Comparison of ENCODE assay signal across 9 mouse cellular contexts in genomic region chr11:52561281-52561680, GRCm38 (mm10).
DNase-seq lines count a peak whose midpoint lies in the region; ATAC-seq and TF ChIP-seq lines count a peak whose summit lies in the region.
"Had no signal": no experiment of that assay in that cellular context is flagged by ENCODE, and none has a peak within 500 bp of the region (broad histone marks: within the 10 kb centered on the region; RNA-seq: fewer than 3 reads in every experiment).

No protein-coding gene starts in this region.

- no peaks in the 10 kb centered on the region for H3K27me3 ChIP-seq in hindbrain, embryonic 13.5 days
- no peaks in the 10 kb centered on the region for H3K27me3 ChIP-seq in hindbrain, embryonic 11.5 days (ENCODE audit: control insufficient read depth, insufficient read depth, low read length)
- no peaks in the 10 kb centered on the region for H3K27me3 ChIP-seq in embryonic facial prominence, embryonic 11.5 days (ENCODE audit: control insufficient read depth, insufficient read depth, low read length)
- no peaks in the 10 kb centered on the region for H3K27me3 ChIP-seq in heart, postnatal 0 days (ENCODE audit: control insufficient read depth, insufficient read depth, low read length)
- H3K27me3 ChIP-seq in lung, embryonic 16.5 days (ENCODE audit: control insufficient read depth, insufficient read depth, low read depth, low read length) = no peaks in the 10 kb centered on the region
- H3K27me3 ChIP-seq in forebrain, embryonic 16.5 days (replicated peaks; ENCODE audit: control insufficient read depth, insufficient read depth, low read length) = no peaks in the 10 kb centered on the region

- peak; percentile 52 for ATAC-seq in hindbrain, embryonic 13.5 days (ENCODE audit: low FRiP score)
- no peak for ATAC-seq in hindbrain, embryonic 11.5 days (ENCODE audit: low FRiP score)
- ATAC-seq in embryonic facial prominence, embryonic 11.5 days (replicated peaks; ENCODE audit: insufficient number of reproducible peaks, low FRiP score, low TSS enrichment, low read depth) = peak; percentile 79
- peak; percentile 71 for ATAC-seq in heart, postnatal 0 days (ENCODE audit: insufficient read depth, low read depth)
- peak; percentile 59 for ATAC-seq in lung, embryonic 16.5 days (ENCODE audit: low read depth)
- ATAC-seq in forebrain, embryonic 16.5 days = no peak

- peaks cover 22% of the 10 kb centered on the region for H3K4me1 ChIP-seq in hindbrain, embryonic 13.5 days (replicated peaks)
- no peaks in the 10 kb centered on the region for H3K4me1 ChIP-seq in hindbrain, embryonic 11.5 days (replicated peaks; ENCODE audit: control insufficient read depth, insufficient read depth, low read length)
- peaks cover 2% of the 10 kb centered on the region; the same call in 1 of the 2 replicates for H3K4me1 ChIP-seq in embryonic facial prominence, embryonic 11.5 days (ENCODE audit: control insufficient read depth, insufficient read depth, low read length)
- H3K4me1 ChIP-seq in heart, postnatal 0 days (ENCODE audit: control insufficient read depth, insufficient read depth) = peaks cover 18% of the 10 kb centered on the region; the same call in 1 of the 2 replicates
- H3K4me1 ChIP-seq in lung, embryonic 16.5 days (replicated peaks; ENCODE audit: control insufficient read depth, insufficient read depth, low read length) = peaks cover 10% of the 10 kb centered on the region; the same call in 1 of the 2 replicates
- H3K4me1 ChIP-seq in forebrain, embryonic 16.5 days (replicated peaks; ENCODE audit: control insufficient read depth, insufficient read depth, low read length) = 0 out of 2 replicates have a peak, but pooled peaks cover 2% of the 10 kb centered on the region

- no peak for TF ChIP-seq CTCF in heart, postnatal 0 days (IDR thresholded peaks at IDR 0.05; ENCODE audit: low read depth)

- no peaks in the 10 kb centered on the region for H3K9me3 ChIP-seq in hindbrain, embryonic 13.5 days
- no peaks in the 10 kb centered on the region for H3K9me3 ChIP-seq in hindbrain, embryonic 11.5 days (ENCODE audit: control insufficient read depth, low read length)
- H3K9me3 ChIP-seq in embryonic facial prominence, embryonic 11.5 days (replicated peaks; ENCODE audit: control insufficient read depth, low read length) = no peaks in the 10 kb centered on the region
- no peaks in the 10 kb centered on the region for H3K9me3 ChIP-seq in heart, postnatal 0 days (replicated peaks; ENCODE audit: control insufficient read depth, low read length)
- no peaks in the 10 kb centered on the region for H3K9me3 ChIP-seq in lung, embryonic 16.5 days (ENCODE audit: control insufficient read depth, low read length)
- H3K9me3 ChIP-seq in forebrain, embryonic 16.5 days (ENCODE audit: control insufficient read depth, low read length) = no peaks in the 10 kb centered on the region

- H3K4me2 ChIP-seq in hindbrain, embryonic 13.5 days = no peak overlapping the region
- H3K4me2 ChIP-seq in hindbrain, embryonic 11.5 days (replicated peaks; ENCODE audit: low read depth, low read length) = no peak overlapping the region
- no peak overlapping the region for H3K4me2 ChIP-seq in embryonic facial prominence, embryonic 11.5 days (ENCODE audit: low read depth, low read length)
- no peak overlapping the region for H3K4me2 ChIP-seq in heart, postnatal 0 days (ENCODE audit: low read depth, low read length)
- H3K4me2 ChIP-seq in lung, embryonic 16.5 days (ENCODE audit: low read depth, low read length) = no peak overlapping the region
- H3K4me2 ChIP-seq in forebrain, embryonic 16.5 days (ENCODE audit: low read length) = no peak overlapping the region

- TF ChIP-seq EP300 in heart, postnatal 0 days (IDR thresholded peaks at IDR 0.05; ENCODE audit: low read depth) = peak; percentile 56; the same call in 1 of the 2 replicates

- no peak for DNase-seq in hindbrain, embryonic 11.5 days (ENCODE audit: low spot score)
- no peak for DNase-seq in embryonic facial prominence, embryonic 11.5 days (ENCODE audit: low spot score)
- peak; percentile 77 for DNase-seq in heart, postnatal 0 days (ENCODE audit: low spot score)
- DNase-seq in ovary, postnatal 36 days (ENCODE audit: low spot score) = no peak
- DNase-seq in urinary bladder, postnatal 4 days (ENCODE audit: low spot score in 2 of 2) = no peak

- 44% methylated on average over 7 of the region's 7 CpGs for WGBS in hindbrain, embryonic 13.5 days
- WGBS in hindbrain, embryonic 11.5 days = 55% methylated on average over 7 of the region's 7 CpGs
- 41% methylated on average over 7 of the region's 7 CpGs for WGBS in embryonic facial prominence, embryonic 11.5 days
- 21% methylated on average over 7 of the region's 7 CpGs for WGBS in heart, postnatal 0 days
- WGBS in lung, embryonic 16.5 days = 35% methylated on average over 7 of the region's 7 CpGs
- 56% methylated on average over 7 of the region's 7 CpGs for WGBS in forebrain, embryonic 16.5 days

- H3K9ac ChIP-seq in hindbrain, embryonic 13.5 days = no peak overlapping the region
- H3K9ac ChIP-seq in hindbrain, embryonic 11.5 days (ENCODE audit: low read depth, low read length) = no peak overlapping the region
- no peak overlapping the region for H3K9ac ChIP-seq in embryonic facial prominence, embryonic 11.5 days (replicated peaks; ENCODE audit: low read length)
- H3K9ac ChIP-seq in heart, postnatal 0 days (replicated peaks; ENCODE audit: low read depth, low read length) = no peak overlapping the region
- no peak overlapping the region for H3K9ac ChIP-seq in lung, embryonic 16.5 days (ENCODE audit: low read length)
- H3K9ac ChIP-seq in forebrain, embryonic 16.5 days (replicated peaks; ENCODE audit: low read depth, low read length) = no peak overlapping the region

- H3K27ac ChIP-seq in hindbrain, embryonic 13.5 days = no peak overlapping the region
- H3K27ac ChIP-seq in hindbrain, embryonic 11.5 days (ENCODE audit: low read depth, low read length) = no peak overlapping the region
- no peak overlapping the region; the same call in 1 of the 2 replicates for H3K27ac ChIP-seq in embryonic facial prominence, embryonic 11.5 days (replicated peaks; ENCODE audit: low read depth, low read length)
- H3K27ac ChIP-seq in heart, postnatal 0 days (ENCODE audit: low read depth) = 0 out of 2 replicates have a peak overlapping the region, but pooled peaks have one; percentile 22
- no peak overlapping the region for H3K27ac ChIP-seq in lung, embryonic 16.5 days (ENCODE audit: low read length)
- H3K27ac ChIP-seq in forebrain, embryonic 16.5 days (ENCODE audit: low read length) = no peak overlapping the region
- H3K27ac ChIP-seq: layer of hippocampus, adult 2 months had no signal

- H3K4me3 ChIP-seq in hindbrain, embryonic 13.5 days = no peak overlapping the region
- no peak overlapping the region for H3K4me3 ChIP-seq in hindbrain, embryonic 11.5 days (ENCODE audit: low read depth, low read length)
- no peak overlapping the region for H3K4me3 ChIP-seq in embryonic facial prominence, embryonic 11.5 days (ENCODE audit: low read depth, low read length)
- H3K4me3 ChIP-seq in heart, postnatal 0 days (ENCODE audit: low read depth, low read length) = no peak overlapping the region
- H3K4me3 ChIP-seq in lung, embryonic 16.5 days (ENCODE audit: low read length) = no peak overlapping the region
- H3K4me3 ChIP-seq in forebrain, embryonic 16.5 days (replicated peaks; ENCODE audit: low read length) = no peak overlapping the region
- H3K4me3 ChIP-seq: layer of hippocampus, adult 2 months had no signal

- no peaks in the 10 kb centered on the region for H3K36me3 ChIP-seq in hindbrain, embryonic 13.5 days
- H3K36me3 ChIP-seq in hindbrain, embryonic 11.5 days (ENCODE audit: control insufficient read depth, insufficient read depth, low read length) = no peaks in the 10 kb centered on the region
- no peaks in the 10 kb centered on the region for H3K36me3 ChIP-seq in embryonic facial prominence, embryonic 11.5 days (replicated peaks; ENCODE audit: control insufficient read depth, insufficient read depth, low read depth, low read length)
- H3K36me3 ChIP-seq in heart, postnatal 0 days (replicated peaks; ENCODE audit: control insufficient read depth, insufficient read depth, low read length) = no peaks in the 10 kb centered on the region
- no peaks in the 10 kb centered on the region for H3K36me3 ChIP-seq in lung, embryonic 16.5 days (ENCODE audit: control insufficient read depth, insufficient read depth, low read length)
- H3K36me3 ChIP-seq in forebrain, embryonic 16.5 days (ENCODE audit: control insufficient read depth, insufficient read depth) = no peaks in the 10 kb centered on the region

Comparison
In these comparisons a context has a peak if more than half of its experiments do, and no peak if none do; other contexts are left out.
1. ATAC-seq: peak in hindbrain, embryonic 13.5 days (single experiment), embryonic facial prominence, embryonic 11.5 days (single experiment), heart, postnatal 0 days (single experiment) and lung, embryonic 16.5 days (single experiment); none in hindbrain, embryonic 11.5 days (single experiment) and forebrain, embryonic 16.5 days (single experiment).